8 mouse cellular contexts compared by ENCODE assay signal in the genomic region with DNA sequence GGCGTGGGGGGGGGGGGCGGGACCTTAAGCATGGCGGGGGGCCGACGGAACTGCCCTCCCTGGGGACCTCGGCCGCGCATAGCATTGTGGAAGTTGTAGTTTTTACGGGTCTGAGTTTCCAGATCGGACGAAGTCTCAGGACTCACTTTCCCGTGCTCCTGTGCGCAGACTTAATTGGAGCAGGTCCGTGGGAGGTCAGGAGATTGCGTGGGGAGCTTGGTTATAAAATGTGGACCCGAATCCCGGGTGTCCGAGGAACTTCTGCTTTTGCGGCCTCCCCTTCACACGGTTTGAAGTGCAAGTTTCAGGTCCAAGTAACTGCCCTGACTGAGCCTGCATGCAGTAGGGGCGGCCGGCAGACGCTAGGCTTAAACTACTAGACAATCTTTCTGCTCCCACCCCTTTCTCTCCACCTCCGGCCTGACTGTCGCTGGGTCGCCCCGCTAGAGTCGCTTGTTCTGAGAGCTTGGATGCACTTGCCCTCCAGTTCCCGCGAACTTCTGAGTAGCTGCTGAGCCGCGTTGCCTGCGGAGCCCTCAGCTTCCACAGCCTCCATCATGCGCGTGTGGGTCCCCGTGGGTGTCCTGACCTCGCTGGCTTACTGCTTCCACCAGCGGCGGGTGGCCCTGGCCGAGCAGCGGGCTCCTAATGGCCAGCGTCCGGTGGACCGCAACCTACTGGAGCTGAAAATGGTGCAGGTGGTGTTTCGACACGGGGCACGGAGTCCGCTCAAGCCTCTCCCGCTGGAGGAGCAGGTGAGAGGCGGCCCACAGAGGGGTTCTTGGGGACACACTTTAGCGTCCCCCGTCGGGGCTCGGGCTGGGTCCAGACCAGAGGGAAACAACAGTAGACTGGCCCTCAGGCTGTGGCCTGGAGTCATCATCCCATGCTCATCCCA. TPM values are rescaled to one million over a fixed set of nuclear protein-coding genes. Genes with fewer than 3 reads are reported as not detected.
A peak's percentile ranks its signal among the peaks of the same experiment; 100 is the strongest.
DNase-seq lines count a peak whose midpoint lies in the region; ATAC-seq and TF ChIP-seq lines count a peak whose summit lies in the region.

A gene (plus strand): TSS at position 167 of the 898 bp plus-strand sequence.

- ATAC-seq in frontal cortex, adult (ENCODE audit: low TSS enrichment) = peak; percentile 96
- peak; percentile 97 for ATAC-seq in lung, postnatal 0 days

- peak within 1 kb of the TSS; percentile 92 for H3K27ac ChIP-seq in hindbrain, embryonic 10.5 days
- H3K27ac ChIP-seq in lung, postnatal 0 days (ENCODE audit: low read length) = peak within 1 kb of the TSS; percentile 84

- no peak for TF ChIP-seq CTCF in lung, postnatal 0 days (IDR thresholded peaks at IDR 0.05)

- peak within 1 kb of the TSS; percentile 91 for H3K4me2 ChIP-seq in lung, postnatal 0 days (replicated peaks; ENCODE audit: low read depth, low read length)

- H3K36me3 ChIP-seq in hindbrain, embryonic 10.5 days = no peaks in the 10 kb centered on the region
- no peaks in the 10 kb centered on the region for H3K36me3 ChIP-seq in lung, postnatal 0 days (ENCODE audit: insufficient read depth, low read length)

- H3K27me3 ChIP-seq in hindbrain, embryonic 10.5 days (ENCODE audit: insufficient read depth, poor library complexity, severe bottlenecking) = no peaks in the 10 kb centered on the region
- no peaks in the 10 kb centered on the region for H3K27me3 ChIP-seq in lung, postnatal 0 days (replicated peaks; ENCODE audit: insufficient read depth, low read length)

- peak; percentile 98 for DNase-seq in MEL-GATA-1-ER (ENCODE audit: extremely low read depth, low read depth)
- peak; percentile 84 for DNase-seq in cerebellum, adult 8-10 months
- peak; percentile 90 for DNase-seq in hindbrain, embryonic 10.5 days (ENCODE audit: low spot score)
- peak; percentile 95 for DNase-seq in layer of hippocampus, adult 9-11 months
- peak; percentile 96 for DNase-seq in lung, postnatal 0 days (ENCODE audit: low spot score)
- DNase-seq in ovary, postnatal 14 days (ENCODE audit: low spot score) = peak; percentile 82
- DNase-seq in thymus, postnatal 14 days = peak; percentile 92

- peaks cover 21% of the 10 kb centered on the region for H3K4me1 ChIP-seq in hindbrain, embryonic 10.5 days (replicated peaks)
- H3K4me1 ChIP-seq in lung, postnatal 0 days (ENCODE audit: insufficient read depth, low read depth, low read length) = peaks cover 9% of the 10 kb centered on the region; the same call in 1 of the 2 replicates

- WGBS in hindbrain, embryonic 10.5 days = under 1% methylated on average over 54 of the region's 54 CpGs
- WGBS in lung, postnatal 0 days = under 1% methylated on average over 54 of the region's 54 CpGs

- TF ChIP-seq EP300 in lung, postnatal 0 days (IDR thresholded peaks at IDR 0.05) = no peak

- H3K9me3 ChIP-seq in hindbrain, embryonic 10.5 days = no peaks in the 10 kb centered on the region
- no peaks in the 10 kb centered on the region for H3K9me3 ChIP-seq in lung, postnatal 0 days (ENCODE audit: low read length)

- peak within 1 kb of the TSS; percentile 92 for H3K4me3 ChIP-seq in hindbrain, embryonic 10.5 days
- peak within 1 kb of the TSS; percentile 73 for H3K4me3 ChIP-seq in lung, postnatal 0 days (ENCODE audit: low read depth, low read length)

- H3K9ac ChIP-seq in lung, postnatal 0 days (replicated peaks; ENCODE audit: low read depth) = peak within 1 kb of the TSS; percentile 55

RNA-seq across cellular contexts. Expression of the gene that starts here (rescaled TPM):
- 26.4 and 31.2 TPM in 2 replicates for polyA plus RNA-seq in hindbrain, embryonic 10.5 days (2016; fragmentation: Nextera tagmentation; extraction: Ambion mirVana)
- 37.2 and 40.4 TPM in 2 replicates for polyA plus RNA-seq in lung, postnatal 0 days (2015; fragmentation: Nextera tagmentation; extraction: Ambion mirVana)

Comparison
In these comparisons a context has a peak if more than half of its experiments do, and no peak if none do; other contexts are left out.
1. Peak in every context shown above with its lines: DNase-seq, ATAC-seq, H3K4me3 ChIP-seq and H3K27ac ChIP-seq.